Mouse (Mus musculus) ES-E14 (cell line): ENCODE data around the gene Reln.

Experiments used
- CHD2 ChIP-seq: IDR thresholded peaks from 2 replicates; pipeline ENCODE4 v1.6.1; 2014; ENCODE audit warnings: mild to moderate bottlenecking, low read depth, low read length, inconsistent platforms
- HCFC1 ChIP-seq: IDR thresholded peaks from 2 replicates; pipeline ENCODE4 v1.6.1; 2012; ENCODE audit warnings: low read length, inconsistent platforms, borderline replicate concordance; ENCODE audit not compliant: insufficient read depth
- MAFK ChIP-seq: IDR thresholded peaks from 2 replicates; pipeline ENCODE4 v1.6.1; 2014; ENCODE audit warnings: mild to moderate bottlenecking, low read depth, low read length, inconsistent platforms; ENCODE audit not compliant: insufficient read depth
- ZC3H11A ChIP-seq: IDR thresholded peaks from 2 replicates; pipeline ENCODE4 v1.6.1; 2012; ENCODE audit warnings: low read depth, mild to moderate bottlenecking, inconsistent platforms, low read length, borderline replicate concordance
- ZNF384 ChIP-seq: IDR thresholded peaks from 2 replicates; pipeline ENCODE4 v1.6.1; 2012; ENCODE audit warnings: low read depth, low read length, inconsistent platforms

GRCm38 (mm10) chr5:22195352-22195941 is 149.1 kb downstream of the Reln start:
- TF ChIP-seq ZC3H11A, result no peak
- no peak for TF ChIP-seq CHD2
- no peak for TF ChIP-seq MAFK
- no peak for TF ChIP-seq ZNF384
- TF ChIP-seq HCFC1, result no peak
